Mouse (Mus musculus) embryonic facial prominence, embryonic 14.5 days (tissue): ENCODE measurements around the gene Vrk1. TPM values are rescaled to one million over a fixed set of nuclear protein-coding genes. Genes with fewer than 3 reads are reported as not detected.
A peak's percentile ranks its signal among the peaks of the same experiment; 100 is the strongest.

ENCODE experiments used
- ATAC-seq: fragments of 200-750 bp; cut with Nextera tagmentation; 2 replicates; pipeline ENCODE4 v1.8.0; 2017; ENCODE audit warnings: low read depth, moderate number of reproducible peaks, moderate TSS enrichment
- DNase-seq: peaks from one replicate; pipeline ENCODE4 v3.0.0-alpha.2; 2015; ENCODE audit warnings: low spot score
- H3K27ac ChIP-seq: fragments of 300-500 bp; sonication (generic); replicated peaks from 2 replicates; pipeline ENCODE4 v1.5.1; 2014; ENCODE audit warnings: low read depth, mild to moderate bottlenecking, low read length, moderate library complexity
- H3K27me3 ChIP-seq: fragments of 300-500 bp; sonication (generic); replicated peaks from 2 replicates; pipeline ENCODE4 v1.6.1; 2014; ENCODE audit warnings: low read length; ENCODE audit not compliant: control insufficient read depth, insufficient read depth
- H3K36me3 ChIP-seq: fragments of 300-500 bp; sonication (generic); 2 replicates; pipeline ENCODE4 v1.6.1; 2014; ENCODE audit warnings: low read length, mixed read lengths; ENCODE audit not compliant: control insufficient read depth, insufficient read depth
- H3K4me1 ChIP-seq: fragments of 300-500 bp; sonication (generic); 2 replicates; pipeline ENCODE4 v1.6.1; 2014; ENCODE audit warnings: antibody characterized with exemption, low read length; ENCODE audit not compliant: control insufficient read depth, insufficient read depth
- H3K4me2 ChIP-seq: fragments of 300-500 bp; sonication (generic); 2 replicates; pipeline ENCODE4 v1.6.1; 2014; ENCODE audit warnings: low read depth, mild to moderate bottlenecking, low read length, moderate library complexity, mixed read lengths
- H3K4me3 ChIP-seq: fragments of 300-500 bp; sonication (generic); 2 replicates; pipeline ENCODE4 v1.5.1; 2014; ENCODE audit warnings: low read depth, mild to moderate bottlenecking, low read length
- H3K9ac ChIP-seq: fragments of 300-500 bp; sonication (generic); 2 replicates; pipeline ENCODE4 v1.6.1; 2014; ENCODE audit warnings: low read depth, mild to moderate bottlenecking, low read length, moderate library complexity, mixed read lengths
- H3K9me3 ChIP-seq: fragments of 300-500 bp; sonication (generic); 2 replicates; pipeline ENCODE4 v1.6.1; 2016; ENCODE audit warnings: low read length; ENCODE audit not compliant: control insufficient read depth
- WGBS: fragments of 180-500 bp; shearing (Covaris S2); extraction: QIAGEN DNeasy Blood & Tissue Kit; methylation state at CpG from one replicate; pipeline ENCODE4 v1.1.7; 2014; 5-methylcytosine and 5-hydroxymethylcytosine counted together
- polyA plus RNA-seq: library from polyadenylated mRNA; unstranded; fragments of >200 nt; fragmentation: Nextera tagmentation; extraction: Ambion mirVana; gene quantifications from 2 replicates; pipeline ENCODE4 v1.2.1, GENCODE M21; 2014

The Vrk1 gene
- polyA plus RNA-seq, 1 experiment from 2014 or later = 44.2 TPM

GRCm38 (mm10) chr12:106080945-106081747 is 71.1 kb downstream of the Vrk1 start:
- Histone ChIP-seq H3K9me3 (no peaks in the 10 kb centered on the region), H3K4me2 (no peak overlapping the region), H3K36me3 (0 out of 2 replicates have a peak, but pooled peaks cover 2% of the 10 kb centered on the region), H3K27me3 (no peaks in the 10 kb centered on the region), H3K27ac (no peak overlapping the region), H3K9ac (no peak overlapping the region), H3K4me3 (no peak overlapping the region), H3K4me1 (peaks cover 7% of the 10 kb centered on the region; the same call in 1 of the 2 replicates)
- WGBS = 56% methylated on average over 23 of the region's 23 CpGs
- DNase-seq = no peak
- ATAC-seq = no peak

- DNase-seq (no peak), ATAC-seq (no peak)
- Histone ChIP-seq H3K36me3 (no peaks in the 10 kb centered on the region), H3K27ac (no peak overlapping the region), H3K4me3 (no peak overlapping the region), H3K9me3 (no peaks in the 10 kb centered on the region), H3K4me2 (no peak overlapping the region), H3K27me3 (no peaks in the 10 kb centered on the region), H3K4me1 (peaks cover 7% of the 10 kb centered on the region; the same call in 1 of the 2 replicates), H3K9ac (no peak overlapping the region)
- 61% methylated on average over 7 of the region's 7 CpGs for WGBS
Observed at GRCm38 (mm10) chr12:106081748-106082140, 71.7 kb downstream of the Vrk1 start.

GRCm38 (mm10) chr12:106082191-106082957 is 72.3 kb downstream of the Vrk1 start:
- H3K9me3 ChIP-seq = no peaks in the 10 kb centered on the region
- peak; percentile 50; the same call in 1 of the 2 replicates for ATAC-seq
- 36% methylated on average over 16 of the region's 16 CpGs for WGBS
- peak; percentile 67 for DNase-seq
- H3K9ac ChIP-seq = no peak overlapping the region
- H3K4me3 ChIP-seq = no peak overlapping the region
- no peak overlapping the region for H3K4me2 ChIP-seq
- no peak overlapping the region for H3K27ac ChIP-seq
- peaks cover 7% of the 10 kb centered on the region; the same call in 1 of the 2 replicates for H3K4me1 ChIP-seq
- H3K27me3 ChIP-seq = no peaks in the 10 kb centered on the region
- no peaks in the 10 kb centered on the region for H3K36me3 ChIP-seq

GRCm38 (mm10) chr12:106082958-106083381 is 72.9 kb downstream of the Vrk1 start:
- H3K4me3 ChIP-seq = no peak overlapping the region
- peaks cover 7% of the 10 kb centered on the region; the same call in 1 of the 2 replicates for H3K4me1 ChIP-seq
- no peak; the same call in 1 of the 2 replicates for ATAC-seq
- H3K27me3 ChIP-seq = no peaks in the 10 kb centered on the region
- no peaks in the 10 kb centered on the region for H3K9me3 ChIP-seq
- no peaks in the 10 kb centered on the region for H3K36me3 ChIP-seq
- no peak overlapping the region for H3K4me2 ChIP-seq
- 30% methylated on average over 11 of the region's 11 CpGs for WGBS
- H3K9ac ChIP-seq = no peak overlapping the region
- H3K27ac ChIP-seq = no peak overlapping the region
- DNase-seq = no peak

- DNase-seq (no peak), ATAC-seq (no peak)
- Histone ChIP-seq H3K36me3 (no peaks in the 10 kb centered on the region), H3K9ac (no peak overlapping the region), H3K4me2 (no peak overlapping the region), H3K4me3 (no peak overlapping the region), H3K27ac (no peak overlapping the region), H3K9me3 (no peaks in the 10 kb centered on the region), H3K4me1 (peaks cover 7% of the 10 kb centered on the region; the same call in 1 of the 2 replicates), H3K27me3 (no peaks in the 10 kb centered on the region)
- 85% methylated on average over 12 of the region's 12 CpGs for WGBS
Observed at GRCm38 (mm10) chr12:106084126-106084525, 74.1 kb downstream of the Vrk1 start.

GRCm38 (mm10) chr12:106094827-106095226 is 84.8 kb downstream of the Vrk1 start:
- Histone ChIP-seq H3K36me3 (no peaks in the 10 kb centered on the region), H3K9ac (no peak overlapping the region), H3K9me3 (no peaks in the 10 kb centered on the region), H3K4me3 (no peak overlapping the region), H3K27ac (no peak overlapping the region), H3K4me1 (no peaks in the 10 kb centered on the region), H3K27me3 (no peaks in the 10 kb centered on the region), H3K4me2 (no peak overlapping the region)
- WGBS = 96% methylated on average over 8 of the region's 9 CpGs
- DNase-seq = no peak
- ATAC-seq = no peak

GRCm38 (mm10) chr12:106102003-106102402 is 92.0 kb downstream of the Vrk1 start:
- no peak overlapping the region for H3K4me3 ChIP-seq
- no peak overlapping the region for H3K9ac ChIP-seq
- ATAC-seq (no peak), DNase-seq (no peak)
- H3K27ac ChIP-seq = no peak overlapping the region
- no peaks in the 10 kb centered on the region for H3K9me3 ChIP-seq
- H3K27me3 ChIP-seq = no peaks in the 10 kb centered on the region
- WGBS = 97% methylated on average over 6 of the region's 6 CpGs
- H3K4me2 ChIP-seq = no peak overlapping the region
- no peaks in the 10 kb centered on the region for H3K4me1 ChIP-seq
- H3K36me3 ChIP-seq = no peaks in the 10 kb centered on the region

GRCm38 (mm10) chr12:106102726-106103643 is 93.0 kb downstream of the Vrk1 start:
- H3K36me3 ChIP-seq = no peaks in the 10 kb centered on the region

More at GRCm38 (mm10) chr12:106102726-106103643, 93.0 kb downstream of the Vrk1 start:
- ATAC-seq (no peak), DNase-seq (no peak)
- H3K27ac ChIP-seq = no peak overlapping the region
- H3K9me3 ChIP-seq = no peaks in the 10 kb centered on the region
- 51% methylated on average over 16 of the region's 16 CpGs for WGBS
- no peaks in the 10 kb centered on the region for H3K4me1 ChIP-seq
- no peak overlapping the region for H3K4me3 ChIP-seq
- H3K9ac ChIP-seq = no peak overlapping the region
- H3K4me2 ChIP-seq = no peak overlapping the region
- H3K27me3 ChIP-seq = no peaks in the 10 kb centered on the region
